Mouse (Mus musculus): ENCODE measurements around the gene March7. TPM values are rescaled to one million over a fixed set of nuclear protein-coding genes. Genes with fewer than 3 reads are reported as not detected.

The March7 gene
- polyA plus RNA-seq, 1 experiment: 10.7 TPM

DNA sequence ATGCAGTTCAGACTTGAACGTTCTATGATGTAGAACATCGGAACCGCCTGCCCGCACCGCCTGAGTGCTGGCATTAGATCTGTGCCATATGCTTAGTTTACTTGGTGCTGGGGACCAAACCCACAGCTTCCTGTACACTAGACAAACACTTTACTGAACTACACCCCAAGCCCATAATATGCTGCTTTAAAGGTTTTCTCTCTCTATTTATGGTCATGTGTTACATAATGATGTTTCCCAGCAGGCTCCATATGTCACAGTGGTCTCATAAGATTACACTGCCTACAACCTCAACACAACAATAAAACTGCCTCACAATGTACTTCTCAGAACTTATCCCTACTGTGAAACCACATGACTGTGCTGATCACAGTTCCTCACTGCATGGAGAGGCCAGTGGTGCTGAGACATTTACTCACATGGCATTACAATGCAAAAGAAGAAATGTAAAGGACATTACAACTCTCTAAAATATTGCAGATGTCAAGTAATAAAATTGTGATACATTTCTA lies 9.6 kb upstream of the March7 start:
- Histone ChIP-seq H3K36me3 (ENCODE audit: control insufficient read depth, insufficient read depth, low read length) (no peaks in the 10 kb centered on the region), H3K27ac (ENCODE audit: insufficient read depth, low read depth, low read length) (no peak overlapping the region), H3K4me1 (ENCODE audit: control insufficient read depth, insufficient read depth, low read length) (no peaks in the 10 kb centered on the region), H3K4me3 (ENCODE audit: insufficient read depth, low read depth, low read length) (no peak overlapping the region), H3K27me3 (replicated peaks; ENCODE audit: control insufficient read depth, insufficient read depth, low read length) (no peaks in the 10 kb centered on the region)
- 94% methylated on average over 5 of the region's 5 CpGs for WGBS
- DNase-seq: no peak
- TF ChIP-seq POLR2A (IDR thresholded peaks at IDR 0.05; ENCODE audit: low read depth, low read length) (no peak), CTCF (conservative IDR thresholded peaks at IDR 0.05; ENCODE audit: insufficient read depth, insufficient read length, low read depth, low read length) (no peak)

DNA sequence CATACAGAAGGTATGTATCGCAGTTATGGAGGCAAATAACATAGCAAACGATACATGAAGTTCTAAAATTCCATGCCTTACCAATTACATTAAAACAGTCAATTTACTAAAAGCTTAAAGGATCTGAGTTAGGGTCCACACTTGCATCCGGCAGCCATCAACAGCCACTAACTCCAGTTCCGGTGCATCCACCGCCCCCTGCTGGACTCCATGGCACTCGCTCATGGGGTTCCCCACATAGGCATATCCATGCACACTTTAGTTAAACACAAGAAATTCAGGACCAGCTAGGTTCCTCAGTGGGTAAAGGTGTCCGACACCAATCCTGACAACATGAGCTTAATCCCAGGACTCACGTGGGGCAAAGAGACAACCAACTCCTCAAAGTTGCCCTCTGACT lies 9.0 kb upstream of the March7 start:
- Histone ChIP-seq H3K36me3 (ENCODE audit: control insufficient read depth, insufficient read depth, low read length) (no peaks in the 10 kb centered on the region), H3K27me3 (replicated peaks; ENCODE audit: control insufficient read depth, insufficient read depth, low read length) (no peaks in the 10 kb centered on the region), H3K27ac (ENCODE audit: insufficient read depth, low read depth, low read length) (no peak overlapping the region), H3K4me1 (ENCODE audit: control insufficient read depth, insufficient read depth, low read length) (no peaks in the 10 kb centered on the region), H3K4me3 (ENCODE audit: insufficient read depth, low read depth, low read length) (no peak overlapping the region)
- TF ChIP-seq CTCF (conservative IDR thresholded peaks at IDR 0.05; ENCODE audit: insufficient read depth, insufficient read length, low read depth, low read length) (peak; percentile 69), POLR2A (IDR thresholded peaks at IDR 0.05; ENCODE audit: low read depth, low read length) (no peak)
- 72% methylated on average over 8 of the region's 8 CpGs for WGBS
- DNase-seq: peak; percentile 63

DNA sequence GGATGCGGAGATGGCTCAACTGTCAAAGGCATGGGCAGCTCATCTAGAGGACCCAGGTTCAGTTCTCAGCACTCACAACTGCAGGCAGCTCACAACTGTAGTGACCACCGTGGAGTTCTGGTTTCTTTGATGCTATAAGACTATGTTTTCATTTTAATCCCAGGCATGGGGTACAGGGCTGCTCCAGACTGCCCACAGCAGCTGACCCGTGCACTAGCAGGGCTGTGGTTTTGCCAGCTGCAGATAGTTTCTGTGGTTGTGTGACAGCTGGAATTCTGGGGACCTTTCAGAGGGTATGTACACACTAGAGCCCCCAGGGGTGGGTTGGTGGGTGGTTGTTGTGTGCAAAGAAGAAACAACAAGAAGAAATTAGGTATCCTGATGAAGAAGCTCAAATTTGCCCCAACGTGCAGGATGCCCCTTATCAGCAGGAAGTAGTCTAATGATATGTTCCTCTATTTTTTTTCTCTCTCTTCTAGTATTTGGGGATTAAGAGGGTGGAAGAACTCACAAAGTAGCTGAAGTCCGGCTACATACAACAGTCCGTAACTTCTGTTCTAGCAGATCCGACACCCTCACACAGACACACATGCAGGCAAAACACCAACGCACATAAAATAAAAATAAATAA lies 6.7 kb upstream of the March7 start:
- no peaks in the 10 kb centered on the region for H3K27me3 ChIP-seq (replicated peaks; ENCODE audit: control insufficient read depth, insufficient read depth, low read length)
- no peak overlapping the region for H3K27ac ChIP-seq (ENCODE audit: insufficient read depth, low read depth, low read length)
- 87% methylated on average over 8 of the region's 8 CpGs for WGBS
- H3K4me3 ChIP-seq (ENCODE audit: insufficient read depth, low read depth, low read length): no peak overlapping the region
- DNase-seq: no peak
- H3K4me1 ChIP-seq (ENCODE audit: control insufficient read depth, insufficient read depth, low read length): peaks cover 2% of the 10 kb centered on the region; the same call in 1 of the 2 replicates
- H3K36me3 ChIP-seq (ENCODE audit: control insufficient read depth, insufficient read depth, low read length): peaks cover 2% of the 10 kb centered on the region
- TF ChIP-seq CTCF (conservative IDR thresholded peaks at IDR 0.05; ENCODE audit: insufficient read depth, insufficient read length, low read depth, low read length) (no peak), POLR2A (IDR thresholded peaks at IDR 0.05; ENCODE audit: low read depth, low read length) (no peak)

- Histone ChIP-seq H3K4me3 (ENCODE audit: insufficient read depth, low read depth, low read length) (no peak overlapping the region), H3K36me3 (ENCODE audit: control insufficient read depth, insufficient read depth, low read length) (peaks cover 2% of the 10 kb centered on the region), H3K27me3 (replicated peaks; ENCODE audit: control insufficient read depth, insufficient read depth, low read length) (no peaks in the 10 kb centered on the region), H3K27ac (ENCODE audit: insufficient read depth, low read depth, low read length) (no peak overlapping the region), H3K4me1 (ENCODE audit: control insufficient read depth, insufficient read depth, low read length) (peaks cover 5% of the 10 kb centered on the region; the same call in 1 of the 2 replicates)
- WGBS: 82% methylated on average over 4 of the region's 4 CpGs
- no peak for DNase-seq
- TF ChIP-seq POLR2A (IDR thresholded peaks at IDR 0.05; ENCODE audit: low read depth, low read length) (no peak), CTCF (conservative IDR thresholded peaks at IDR 0.05; ENCODE audit: insufficient read depth, insufficient read length, low read depth, low read length) (no peak)
These were observed 6.0 kb upstream of the March7 start for GRCm38 (mm10) chr2:60203733-60204132.

- Histone ChIP-seq H3K27ac (ENCODE audit: insufficient read depth, low read depth, low read length) (no peak overlapping the region), H3K4me1 (ENCODE audit: control insufficient read depth, insufficient read depth, low read length) (peaks cover 5% of the 10 kb centered on the region; the same call in 1 of the 2 replicates), H3K4me3 (ENCODE audit: insufficient read depth, low read depth, low read length) (no peak overlapping the region), H3K36me3 (ENCODE audit: control insufficient read depth, insufficient read depth, low read length) (peaks cover 2% of the 10 kb centered on the region), H3K27me3 (replicated peaks; ENCODE audit: control insufficient read depth, insufficient read depth, low read length) (no peaks in the 10 kb centered on the region)
- TF ChIP-seq CTCF (conservative IDR thresholded peaks at IDR 0.05; ENCODE audit: insufficient read depth, insufficient read length, low read depth, low read length) (no peak), POLR2A (IDR thresholded peaks at IDR 0.05; ENCODE audit: low read depth, low read length) (no peak)
- 77% methylated on average over 6 of the region's 6 CpGs for WGBS
- DNase-seq: no peak
These were observed 5.5 kb upstream of the March7 start for GRCm38 (mm10) chr2:60204162-60204561.

DNA sequence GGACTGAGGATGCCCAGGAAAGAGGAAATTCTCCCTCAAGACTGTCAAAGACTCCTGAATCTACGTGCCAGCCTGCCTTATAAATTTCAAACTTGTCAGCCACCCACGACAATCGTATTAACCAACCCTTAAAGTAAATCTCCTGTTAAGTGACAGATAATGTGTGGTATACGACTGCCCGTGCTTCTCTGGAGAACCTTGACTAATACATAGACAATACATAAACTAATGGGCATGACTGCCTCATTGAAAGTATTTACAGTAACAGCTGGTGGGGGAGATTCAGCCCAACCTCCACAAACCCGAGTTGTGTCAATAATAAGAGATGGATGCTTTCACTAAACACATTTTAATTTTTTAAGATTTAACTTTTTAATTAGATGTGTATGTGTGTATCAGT lies 3.9 kb upstream of the March7 start:
- H3K36me3 ChIP-seq (ENCODE audit: control insufficient read depth, insufficient read depth, low read length): peaks cover 2% of the 10 kb centered on the region
- DNase-seq: no peak
- H3K4me3 ChIP-seq (ENCODE audit: insufficient read depth, low read depth, low read length): no peak overlapping the region
- 88% methylated on average over 6 of the region's 6 CpGs for WGBS
- H3K4me1 ChIP-seq (ENCODE audit: control insufficient read depth, insufficient read depth, low read length): peaks cover 7% of the 10 kb centered on the region
- H3K27me3 ChIP-seq (replicated peaks; ENCODE audit: control insufficient read depth, insufficient read depth, low read length): no peaks in the 10 kb centered on the region
- H3K27ac ChIP-seq (ENCODE audit: insufficient read depth, low read depth, low read length): no peak overlapping the region
- TF ChIP-seq CTCF (conservative IDR thresholded peaks at IDR 0.05; ENCODE audit: insufficient read depth, insufficient read length, low read depth, low read length): no peak
- no peak for TF ChIP-seq POLR2A (IDR thresholded peaks at IDR 0.05; ENCODE audit: low read depth, low read length)

GRCm38 (mm10) chr2:60209122-60209611 lies 520 bp upstream of the March7 start:
- TF ChIP-seq POLR2A (IDR thresholded peaks at IDR 0.05; ENCODE audit: low read depth, low read length): no peak
- no peak for TF ChIP-seq CTCF (conservative IDR thresholded peaks at IDR 0.05; ENCODE audit: insufficient read depth, insufficient read length, low read depth, low read length)
- peak; percentile 63 for DNase-seq

More at GRCm38 (mm10) chr2:60209122-60209611, 520 bp upstream of the March7 start:
- under 1% methylated on average over 34 of the region's 35 CpGs for WGBS
- Histone ChIP-seq H3K36me3 (ENCODE audit: control insufficient read depth, insufficient read depth, low read length) (peaks cover 2% of the 10 kb centered on the region), H3K27ac (ENCODE audit: insufficient read depth, low read depth, low read length) (peak overlapping the region; percentile 85), H3K27me3 (replicated peaks; ENCODE audit: control insufficient read depth, insufficient read depth, low read length) (no peaks in the 10 kb centered on the region), H3K4me1 (ENCODE audit: control insufficient read depth, insufficient read depth, low read length) (peaks cover 22% of the 10 kb centered on the region), H3K4me3 (ENCODE audit: insufficient read depth, low read depth, low read length) (peak overlapping the region; percentile 100)
